Mouse (Mus musculus): ENCODE data around the gene Tecrl.

Tecrl gene

GRCm38 (mm10) chr5:83354846-83355561 is at the start of gene Tecrl:
Gene Tecrl (minus strand): TSS chr5:83355195.
- ChIA-PET CTCF (no interaction called here), POLR2A (no interaction called here)

- CTCF ChIA-PET, result no interaction called here
- POLR2A ChIA-PET, result no interaction called here
Observed at GRCm38 (mm10) chr5:83385021-83385420, 30.0 kb upstream of the Tecrl start.

- POLR2A ChIA-PET, result no interaction called here
- CTCF ChIA-PET, result no interaction called here
Observed at GRCm38 (mm10) chr5:83351615-83352014, 3.4 kb downstream of the Tecrl start.

GRCm38 (mm10) chr5:83339144-83339543 is 15.9 kb downstream of the Tecrl start:
- ChIA-PET POLR2A (no interaction called here), CTCF (interaction anchor here in 1 of 4 experiments (0.7 kb wide), 1 partner anchor 903 kb away, joined by 3 read pairs; no protein-coding TSS in a partner anchor)

GRCm38 (mm10) chr5:83267148-83267776 is 87.7 kb downstream of the Tecrl start:
- ChIA-PET POLR2A (no interaction called here), CTCF (no interaction called here)

GRCm38 (mm10) chr5:83260059-83260458 is 94.9 kb downstream of the Tecrl start:
- POLR2A ChIA-PET, result no interaction called here

GRCm38 (mm10) chr5:83254141-83254540 is 100.9 kb downstream of the Tecrl start:
- POLR2A ChIA-PET, result no interaction called here
- CTCF ChIA-PET, result no interaction called here

More at GRCm38 (mm10) chr5:83260059-83260458, 94.9 kb downstream of the Tecrl start:
- CTCF ChIA-PET, result no interaction called here

- CTCF ChIA-PET, result no interaction called here
- POLR2A ChIA-PET, result no interaction called here
Observed at GRCm38 (mm10) chr5:83238848-83239452, 116.0 kb downstream of the Tecrl start.
